Mouse (Mus musculus) central nervous system, embryonic 18 days (tissue): Measurements from ENCODE around the gene Smpdl3b. TPM values are rescaled to one million over a fixed set of nuclear protein-coding genes. Genes with fewer than 3 reads are reported as not detected.

Source experiments
- polyA plus RNA-seq: library from polyadenylated mRNA; depleted of rRNA; stranded (reverse); fragments of >200 nt; gene quantifications from 2 replicates; pipeline ENCODE4 v1.2.3, GENCODE M21; 2012; rRNA removed

Smpdl3b gene
- 0.74 and 0.90 TPM in 2 replicates for polyA plus RNA-seq

GRCm38 (mm10) chr4:132756974-132757373 is at the start of gene Smpdl3b:
Gene Smpdl3b, minus strand, starts transcription at chr4:132757252.

GRCm38 (mm10) chr4:132796196-132796886 is 39.3 kb upstream of the Smpdl3b start, which contains the start of gene Themis2:
Gene Themis2, minus strand, starts transcription at chr4:132796387.

GRCm38 (mm10) chr4:132767914-132768876 is 11.1 kb upstream of the Smpdl3b start, which contains the start of gene Rpa2:
Gene Rpa2, plus strand, starts transcription at chr4:132768332.

DNA sequence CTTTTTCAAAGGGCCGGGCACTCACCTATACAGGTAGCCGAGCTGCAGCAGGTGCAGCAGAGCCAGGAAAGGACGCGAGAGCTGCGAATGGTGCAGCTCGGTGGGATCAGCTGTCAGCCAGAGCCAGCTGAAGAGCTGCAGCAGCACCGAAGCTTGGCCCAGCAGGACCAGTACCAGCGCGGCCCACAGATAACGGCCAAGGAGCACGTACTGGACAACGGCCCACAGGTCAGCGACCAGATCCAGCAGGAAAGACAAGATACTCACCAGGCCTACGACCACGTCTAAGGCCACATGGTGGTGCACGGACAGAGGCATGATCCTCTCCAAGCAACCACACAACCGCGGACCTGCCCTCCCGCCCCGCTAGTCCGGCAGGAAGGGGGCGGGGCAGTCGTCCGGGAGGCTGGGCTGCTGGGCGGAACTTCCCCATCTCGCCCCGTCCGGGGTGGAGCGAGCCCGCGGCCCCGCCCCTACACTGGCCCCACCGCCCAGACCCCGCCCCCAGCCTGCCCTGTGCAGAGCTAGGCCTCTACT is 24.8 kb downstream of the Smpdl3b start, which contains the start of gene Xkr8:
Gene Xkr8, minus strand, starts transcription at position 399 of the 537 bp plus-strand sequence.

Other genes with a start within 250 kb of the Smpdl3b start
- gene Sesn2, start 246.8 kb downstream of the Smpdl3b start, polyA plus RNA-seq, result 4.8 and 5.4 TPM in 2 replicates
- gene Atpif1, start 223.6 kb downstream of the Smpdl3b start, polyA plus RNA-seq, result 1,218 and 1,264 TPM in 2 replicates
- gene Dnajc8, start 221.7 kb downstream of the Smpdl3b start, polyA plus RNA-seq, result 111 and 118 TPM in 2 replicates
- gene Ptafr, start 193.2 kb downstream of the Smpdl3b start, polyA plus RNA-seq, result 0.32 and 0.35 TPM in 2 replicates
- gene Eya3, start 118.3 kb downstream of the Smpdl3b start, polyA plus RNA-seq, result 23.3 and 24.0 TPM in 2 replicates
- 5.0 and 5.6 TPM in 2 replicates for gene Xkr8, start 24.7 kb downstream of the Smpdl3b start, polyA plus RNA-seq
- gene Rpa2, start 11.1 kb upstream of the Smpdl3b start, polyA plus RNA-seq, result 28.2 and 31.2 TPM in 2 replicates
- gene Themis2, start 39.1 kb upstream of the Smpdl3b start, polyA plus RNA-seq, result 0.35 and 0.39 TPM in 2 replicates
- 87.9 and 91.2 TPM in 2 replicates for gene Ppp1r8, start 85.9 kb upstream of the Smpdl3b start, polyA plus RNA-seq
- gene Stx12, start 127.3 kb upstream of the Smpdl3b start, polyA plus RNA-seq, result 150 and 154 TPM in 2 replicates
- gene Fam76a, start 165.3 kb upstream of the Smpdl3b start, polyA plus RNA-seq, result 21.6 and 22.3 TPM in 2 replicates
- 0.05 and 0.12 TPM in 2 replicates for gene Fgr, start 216.8 kb upstream of the Smpdl3b start, polyA plus RNA-seq